Mouse (Mus musculus): ENCODE data around the gene Bach2.

DNA sequence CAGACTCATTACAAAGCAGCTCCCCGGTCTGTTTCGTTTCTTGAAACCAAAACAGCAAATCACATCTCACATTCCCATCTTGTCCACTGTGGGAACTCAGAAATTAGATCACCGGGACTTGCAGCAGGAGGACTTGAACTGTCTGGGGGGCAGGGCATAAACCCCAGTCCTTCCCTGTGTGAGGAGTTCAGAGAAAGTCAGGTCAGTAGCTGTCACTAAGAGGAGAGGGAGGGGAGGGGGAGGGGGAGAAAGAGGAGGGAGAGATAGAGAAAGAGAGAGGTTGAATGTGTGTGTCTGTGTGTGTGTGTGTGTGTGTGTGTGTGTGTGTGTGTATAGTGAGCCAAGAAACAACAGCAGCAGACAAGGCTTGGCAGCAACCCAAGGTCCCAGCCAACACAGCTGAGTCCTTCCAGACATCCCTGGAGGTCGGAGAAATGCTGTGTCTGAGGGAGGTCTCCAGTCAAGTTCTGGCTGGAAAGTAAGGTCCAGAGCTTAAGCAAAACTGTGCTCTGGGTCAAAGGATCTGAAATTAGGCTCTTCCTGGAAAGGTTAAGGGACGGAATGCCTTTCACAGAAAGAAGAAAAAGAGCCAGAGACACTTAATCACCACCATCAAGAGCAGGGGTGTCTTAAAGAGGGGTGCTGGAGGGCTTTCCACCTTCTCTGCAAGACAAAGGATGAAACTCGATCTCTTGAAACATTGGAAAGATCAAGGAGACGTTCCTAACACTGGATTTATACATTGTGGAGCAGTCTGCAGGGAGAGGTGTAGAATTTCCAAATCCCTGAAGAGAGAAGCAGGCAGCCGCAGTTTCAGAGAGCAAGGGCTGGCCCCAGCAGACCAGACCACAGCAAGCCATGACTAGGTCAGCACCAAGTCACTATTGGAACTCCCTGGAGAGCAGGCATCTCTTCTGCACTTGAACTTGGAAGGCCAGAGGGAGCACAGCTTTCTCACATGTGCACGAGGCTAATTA, 42.4 kb upstream of the Bach2 start:
- no peak for TF ChIP-seq CTCF (IDR thresholded peaks at IDR 0.05; ENCODE audit: control insufficient read depth, insufficient read depth, insufficient read length)
- no peak for TF ChIP-seq USF1 (IDR thresholded peaks at IDR 0.05; ENCODE audit: low read depth)
- TF ChIP-seq MYOG (IDR thresholded peaks at IDR 0.05; ENCODE audit: control insufficient read depth, extremely low read depth, insufficient read length): no peak
- no peak for TF ChIP-seq MAX (IDR thresholded peaks at IDR 0.05)

Measured in C2C12 (cell line).